Mouse (Mus musculus): ENCODE measurements around the gene Mxd4.
A peak's percentile ranks its signal among the peaks of the same experiment; 100 is the strongest.

Mxd4 gene

DNA sequence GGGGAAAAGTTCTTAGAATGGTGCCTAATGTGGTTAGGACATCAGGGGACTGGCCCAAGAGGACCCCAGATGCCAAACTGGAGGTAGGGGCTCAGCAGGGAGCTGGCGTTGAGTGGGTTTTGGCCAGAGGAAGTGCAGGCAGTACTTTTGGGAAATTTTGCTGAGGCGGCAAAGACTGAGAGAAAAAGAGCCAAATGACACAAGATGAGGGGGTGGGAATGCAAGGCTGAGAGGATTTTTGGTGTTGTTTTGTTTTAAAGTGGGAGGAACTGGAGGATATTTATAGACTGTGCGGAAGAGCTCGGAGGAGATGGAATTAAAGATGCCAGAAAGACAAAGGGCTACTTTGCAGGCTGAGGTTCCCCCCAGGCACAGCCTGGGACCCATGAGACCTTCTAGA is 16.8 kb downstream of the Mxd4 start:
- DNase-seq (ENCODE audit: low read depth, low spot score) = no peak

DNA sequence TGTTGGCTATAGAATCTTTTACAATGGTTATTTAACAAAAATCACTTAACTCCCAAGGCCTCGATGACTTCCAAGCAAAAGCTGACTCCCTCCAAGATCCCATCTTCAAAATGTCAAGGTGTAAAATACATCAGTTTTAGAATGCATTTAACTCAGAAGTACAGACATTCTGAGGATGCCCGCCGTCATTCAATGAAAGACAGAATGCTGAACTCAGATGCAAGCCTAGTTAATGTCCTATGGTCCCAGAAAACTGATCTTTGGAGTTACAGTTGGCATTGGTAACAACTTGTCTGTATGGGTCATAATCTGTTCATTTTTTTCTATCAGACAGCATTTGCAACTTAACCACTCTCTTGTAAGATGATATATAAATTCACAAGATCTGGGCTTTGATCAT is 17.6 kb downstream of the Mxd4 start:
- no peak for DNase-seq (ENCODE audit: low read depth, low spot score)

DNA sequence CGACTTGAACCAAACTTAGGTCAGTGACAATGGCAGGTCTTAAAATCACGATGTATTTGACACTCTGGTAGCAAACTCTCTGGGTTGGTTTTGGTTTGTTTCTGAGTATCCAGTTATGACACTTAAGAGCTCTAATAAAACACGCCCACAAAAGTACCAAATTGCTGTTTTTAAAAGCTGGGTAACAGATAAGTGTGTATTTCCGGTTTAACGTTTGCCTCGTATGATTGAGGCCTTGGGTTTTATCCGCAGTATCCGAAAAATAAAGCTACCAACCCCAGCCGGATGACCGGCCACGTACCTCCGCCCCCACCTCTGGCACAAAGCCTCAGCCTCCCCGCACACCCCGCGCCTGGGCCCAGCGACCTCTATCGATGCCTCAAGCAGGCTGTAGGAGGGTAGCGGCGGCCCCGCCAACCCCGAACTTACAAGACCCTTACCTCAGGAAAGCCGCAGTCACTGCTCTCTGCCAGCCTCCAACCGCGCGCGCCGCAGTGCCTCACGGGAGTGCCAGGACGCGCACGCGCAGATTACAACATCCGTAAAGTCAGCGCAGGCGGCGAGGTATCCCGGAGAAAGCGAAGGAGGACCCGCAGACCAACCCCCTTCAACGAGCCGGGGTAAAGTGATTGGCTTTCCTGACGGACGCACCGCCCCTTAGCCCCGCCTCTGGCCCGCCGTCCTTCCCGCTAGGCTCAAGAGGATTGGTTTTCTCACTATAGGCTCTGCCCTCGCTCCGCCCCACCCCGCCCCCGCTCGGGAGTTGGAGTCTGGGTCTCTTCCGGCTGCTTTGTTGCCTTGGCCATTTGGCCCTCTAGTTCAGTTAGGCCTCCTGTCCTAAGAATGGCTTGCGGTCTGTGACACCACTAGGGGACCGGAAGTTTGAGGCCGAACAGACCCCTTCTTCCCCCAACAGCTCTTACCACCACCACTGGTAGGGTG is 18.3 kb downstream of the Mxd4 start, which contains the start of the genes Poln and Haus3:
TSS of gene Poln (minus strand) at position 499 of the 942 bp plus-strand sequence.
TSS of gene Haus3 (minus strand) at position 578 of the 942 bp plus-strand sequence.
- DNase-seq (ENCODE audit: low read depth, low spot score) = peak; percentile 99

DNA sequence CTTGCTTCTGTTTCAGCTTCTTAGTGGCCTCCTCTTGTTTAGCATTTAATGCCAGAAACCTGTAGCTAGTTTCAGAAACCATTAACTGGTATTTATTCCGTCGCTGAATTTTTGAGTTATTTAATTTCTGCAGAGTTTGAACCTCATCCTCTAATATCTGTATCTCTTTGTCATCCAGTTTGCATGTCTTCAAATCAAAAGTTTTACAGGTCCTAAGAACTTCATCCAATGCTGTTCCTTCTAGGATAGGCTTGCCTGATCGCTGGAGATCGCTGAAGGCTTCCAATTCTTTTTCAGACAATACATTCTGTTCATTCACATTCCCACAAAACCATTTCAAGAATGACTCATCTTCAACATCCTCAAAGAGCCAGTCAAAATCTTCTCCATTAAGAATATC is 19.7 kb downstream of the Mxd4 start:
- DNase-seq (ENCODE audit: low read depth, low spot score) = no peak

DNA sequence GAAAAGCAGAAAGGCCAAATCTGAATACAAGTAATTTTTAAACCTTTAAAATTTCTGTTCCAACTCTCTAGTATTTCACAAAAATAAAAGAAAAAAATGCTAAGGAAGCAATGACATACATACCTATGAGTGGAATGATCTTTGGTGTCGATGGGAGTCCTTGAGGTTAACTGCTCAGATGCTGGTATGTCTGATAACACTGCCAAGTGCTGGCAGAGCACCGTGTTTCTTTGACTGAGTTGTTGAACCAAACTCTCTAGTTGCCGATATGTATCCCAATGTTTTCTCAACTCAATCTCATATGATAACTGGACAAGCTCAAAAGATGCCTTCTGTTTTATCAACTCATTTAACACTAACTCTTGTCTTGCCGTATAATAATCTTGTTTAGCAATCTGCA is 21.7 kb downstream of the Mxd4 start:
- no peak for DNase-seq (ENCODE audit: low read depth, low spot score)

DNA sequence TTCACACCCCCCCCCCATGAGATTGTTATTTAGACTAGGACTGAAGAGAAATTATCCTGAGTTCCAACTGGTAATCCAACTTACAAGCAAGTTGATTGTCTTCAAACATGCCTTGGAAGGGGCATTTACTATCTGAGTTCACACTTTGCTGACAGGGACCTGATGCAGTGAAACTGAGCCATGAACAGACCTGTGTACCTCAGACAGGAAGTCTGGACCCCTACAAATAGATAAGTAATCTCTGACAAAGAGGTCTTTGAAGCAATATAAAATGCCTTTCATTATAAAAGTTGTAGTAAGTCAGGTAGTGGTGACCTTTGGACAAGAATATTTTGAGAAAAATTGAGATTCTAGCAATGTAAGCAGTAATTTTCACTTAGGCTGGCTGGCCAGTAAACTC is 39.0 kb downstream of the Mxd4 start:
- no peak for DNase-seq (ENCODE audit: low read depth, low spot score)

DNA sequence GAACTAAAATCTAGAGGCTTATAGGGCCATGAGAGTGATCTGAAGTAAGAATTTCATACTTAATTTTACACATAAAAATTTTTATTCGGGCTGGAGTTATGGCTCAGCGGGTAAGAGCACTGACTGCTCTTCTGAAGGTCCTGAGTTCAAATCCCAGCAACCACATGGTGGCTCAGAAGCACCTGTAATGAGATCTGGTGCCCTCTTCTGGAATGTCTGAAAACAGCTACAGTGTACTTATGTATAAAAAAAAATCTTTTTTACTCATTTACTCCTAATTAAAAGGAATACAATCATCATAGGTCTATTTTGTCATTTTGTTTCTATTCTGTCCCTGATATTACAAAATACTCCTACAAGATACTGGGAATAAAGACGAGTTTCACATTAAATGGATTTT is 40.0 kb downstream of the Mxd4 start:
- DNase-seq (ENCODE audit: low read depth, low spot score) = no peak

DNA sequence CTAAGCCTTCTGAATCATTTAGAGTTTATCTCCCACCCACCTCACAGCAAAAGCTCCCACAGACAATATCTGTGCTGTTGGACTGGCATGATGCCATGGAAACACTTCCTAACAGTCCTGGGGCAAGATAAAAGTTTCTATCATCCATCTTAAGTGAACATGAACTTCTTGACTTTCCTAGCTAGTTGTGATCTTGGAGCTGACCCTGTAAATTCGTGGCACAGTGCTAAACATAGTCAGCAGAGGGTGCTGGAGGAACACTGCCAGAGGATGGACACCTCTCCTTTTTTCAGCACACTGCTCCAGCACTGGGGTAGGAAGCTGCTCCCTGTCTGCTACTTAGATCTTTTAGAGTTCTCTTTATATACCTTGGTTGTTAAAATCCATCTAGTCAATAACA is 47.8 kb downstream of the Mxd4 start:
- DNase-seq (ENCODE audit: low read depth, low spot score) = peak; percentile 16

DNA sequence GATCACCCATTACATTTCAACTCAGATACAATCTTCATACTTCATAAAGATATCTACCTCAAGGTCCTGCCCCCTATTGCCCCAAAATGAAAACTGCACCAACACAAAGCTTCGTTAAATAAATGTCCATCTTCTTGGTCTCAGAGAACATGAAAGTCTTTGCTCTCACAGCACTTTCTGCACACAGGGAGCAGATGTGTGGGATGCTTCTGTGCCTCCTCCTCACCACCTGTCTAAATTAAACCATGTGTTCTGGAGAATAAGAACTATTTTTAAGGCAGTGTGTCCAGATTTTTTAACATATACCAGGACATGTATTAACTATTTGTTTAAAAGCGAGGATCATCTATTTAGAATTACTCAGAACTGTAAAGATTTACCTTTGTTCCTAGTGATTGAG is 54.8 kb downstream of the Mxd4 start:
- DNase-seq (ENCODE audit: low read depth, low spot score) = no peak

DNA sequence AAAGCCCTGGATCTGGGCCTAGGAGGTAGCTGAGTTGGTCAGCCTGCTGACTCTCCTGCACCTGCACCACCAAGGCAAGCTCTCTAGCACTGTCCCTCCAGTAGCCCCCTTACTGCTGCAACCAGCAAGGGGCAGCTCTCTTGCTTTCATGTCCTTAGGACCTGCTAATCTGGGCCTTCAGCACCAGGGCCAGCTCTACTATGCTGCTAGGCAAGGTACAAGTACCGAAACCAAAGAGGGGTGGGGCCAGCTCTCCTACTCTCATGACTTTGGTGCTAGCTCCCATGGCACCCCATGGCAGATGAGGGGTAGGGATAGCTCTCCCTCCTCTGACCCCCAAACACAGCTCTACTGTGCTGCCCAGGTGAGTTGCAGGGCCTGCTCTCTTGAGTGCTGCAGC is 63.4 kb downstream of the Mxd4 start:
- DNase-seq (ENCODE audit: low read depth, low spot score) = peak; percentile 29

Data from ES-CJ7 (cell line).